Mouse (Mus musculus) testis, postnatal 10 days (tissue): Measurements from ENCODE around the gene Gm9945.

Experiments
- DNase-seq: peaks from one replicate; pipeline ENCODE4 v3.0.0; 2021; ENCODE audit warnings: low spot score

The Gm9945 gene

GRCm38 (mm10) chr11:53522930-53523329 is 43.0 kb downstream of the Gm9945 start:
- DNase-seq = no peak

DNA sequence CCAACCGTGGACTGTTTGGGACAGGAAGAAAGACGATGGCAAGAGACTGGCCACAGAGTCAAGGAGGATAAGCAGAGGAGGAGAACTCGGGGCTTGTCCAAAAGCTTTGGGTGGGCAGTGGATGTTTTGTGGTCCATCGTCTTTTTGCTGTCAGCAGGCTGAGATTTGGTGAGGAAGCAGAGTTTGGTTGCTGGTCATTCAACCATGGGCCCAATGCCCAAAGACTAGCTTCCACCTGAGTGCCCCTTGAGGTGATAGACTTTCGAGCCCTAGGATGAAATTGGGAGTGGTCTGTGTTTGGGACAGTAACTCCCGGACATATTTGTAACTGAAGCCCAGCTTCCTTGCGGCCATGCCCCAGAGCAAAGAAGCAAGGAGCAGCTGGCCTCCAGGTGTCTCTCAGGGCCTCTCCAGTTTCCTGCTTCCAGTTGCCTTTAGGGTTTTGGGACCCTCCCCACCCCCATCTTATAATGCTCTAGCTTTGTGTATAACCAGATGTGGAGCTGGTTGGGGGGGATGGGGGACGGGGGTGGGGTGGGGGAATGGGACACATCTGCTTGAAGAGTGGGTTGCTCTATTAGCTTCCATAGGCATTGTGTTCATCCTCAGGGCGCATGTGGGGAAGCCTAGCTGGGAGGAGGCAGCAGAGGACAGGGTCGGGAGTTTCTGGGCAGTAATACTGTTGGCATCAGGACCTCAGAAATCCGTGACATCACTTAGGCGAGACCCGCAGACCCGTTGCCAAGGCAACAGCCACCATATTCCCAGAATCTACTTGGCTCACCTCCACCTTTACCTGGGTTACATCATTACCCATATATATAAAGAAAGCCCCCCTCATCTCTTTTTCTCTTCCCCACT is 43.8 kb downstream of the Gm9945 start:
- no peak for DNase-seq

DNA sequence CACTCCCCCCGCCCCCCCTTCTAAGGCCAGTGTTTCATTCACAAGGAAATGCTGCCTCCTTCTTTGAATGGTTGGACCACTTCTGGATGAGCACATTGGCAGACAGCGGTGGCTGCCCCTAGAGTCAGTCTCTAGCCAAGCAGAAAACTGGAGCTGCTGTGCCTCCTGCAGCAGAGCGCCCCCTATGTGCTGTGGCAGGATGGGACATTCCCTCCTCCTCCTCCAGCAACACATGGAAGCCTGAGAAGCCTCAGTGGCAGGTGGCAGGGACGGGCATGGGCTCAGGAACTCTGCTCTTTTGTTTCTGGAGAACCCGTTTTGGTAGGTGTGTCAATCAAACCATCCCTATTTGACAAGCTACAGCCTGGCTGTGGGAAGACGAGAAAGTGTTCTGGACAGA is 44.9 kb downstream of the Gm9945 start:
- DNase-seq = no peak

DNA sequence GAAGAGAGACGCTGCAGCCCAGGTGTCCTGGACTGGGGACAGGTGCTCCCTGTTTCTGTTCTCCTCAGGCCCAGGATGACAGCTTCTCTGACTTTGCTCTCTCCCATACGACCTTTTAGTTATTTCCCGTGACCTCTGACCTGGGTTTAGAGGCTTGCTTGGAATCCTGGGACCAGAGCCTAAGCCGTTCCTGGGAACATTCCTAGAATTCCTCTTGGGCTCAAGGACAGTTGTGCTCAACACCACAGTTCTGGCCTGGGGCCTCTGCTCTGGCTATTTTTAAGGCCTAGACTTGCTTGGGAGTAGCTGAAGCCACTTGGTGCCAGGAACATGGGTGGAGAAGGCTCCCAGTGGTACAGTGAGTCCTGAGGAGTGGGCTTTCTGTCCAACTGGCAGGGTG is 45.5 kb downstream of the Gm9945 start:
- DNase-seq = no peak

GRCm38 (mm10) chr11:53528397-53529252 is 48.7 kb downstream of the Gm9945 start:
- DNase-seq = no peak

DNA sequence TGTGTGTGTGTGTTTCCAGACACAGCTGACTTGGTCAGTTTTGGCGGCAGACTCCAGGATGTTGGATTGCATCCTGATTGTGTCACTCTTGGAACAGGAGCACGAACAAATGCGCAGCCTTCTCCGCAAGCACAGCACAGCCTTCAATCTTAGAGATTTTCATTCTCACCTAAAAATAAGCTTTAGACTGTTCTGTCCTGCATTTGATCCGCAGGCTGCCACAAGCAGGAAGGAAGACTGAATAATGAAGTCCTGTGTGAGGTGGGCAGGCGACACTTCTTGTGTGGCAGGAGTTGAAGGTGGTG is 49.2 kb downstream of the Gm9945 start:
- DNase-seq = no peak

- no peak for DNase-seq
Observed at GRCm38 (mm10) chr11:53530001-53530400, 50.0 kb downstream of the Gm9945 start.
